Mouse (Mus musculus): ENCODE results near the gene Tprn. TPM values are rescaled to one million over a fixed set of nuclear protein-coding genes. Genes with fewer than 3 reads are reported as not detected.
"Not testable (repeated sequence)": the region's sequence is repeated elsewhere in the genome, so short reads cannot be mapped to it uniquely, and the experiment has no call there.

Tprn gene
- total RNA-seq, 2 experiments from 2014 or later: 0.26 to 1.5 TPM

DNA sequence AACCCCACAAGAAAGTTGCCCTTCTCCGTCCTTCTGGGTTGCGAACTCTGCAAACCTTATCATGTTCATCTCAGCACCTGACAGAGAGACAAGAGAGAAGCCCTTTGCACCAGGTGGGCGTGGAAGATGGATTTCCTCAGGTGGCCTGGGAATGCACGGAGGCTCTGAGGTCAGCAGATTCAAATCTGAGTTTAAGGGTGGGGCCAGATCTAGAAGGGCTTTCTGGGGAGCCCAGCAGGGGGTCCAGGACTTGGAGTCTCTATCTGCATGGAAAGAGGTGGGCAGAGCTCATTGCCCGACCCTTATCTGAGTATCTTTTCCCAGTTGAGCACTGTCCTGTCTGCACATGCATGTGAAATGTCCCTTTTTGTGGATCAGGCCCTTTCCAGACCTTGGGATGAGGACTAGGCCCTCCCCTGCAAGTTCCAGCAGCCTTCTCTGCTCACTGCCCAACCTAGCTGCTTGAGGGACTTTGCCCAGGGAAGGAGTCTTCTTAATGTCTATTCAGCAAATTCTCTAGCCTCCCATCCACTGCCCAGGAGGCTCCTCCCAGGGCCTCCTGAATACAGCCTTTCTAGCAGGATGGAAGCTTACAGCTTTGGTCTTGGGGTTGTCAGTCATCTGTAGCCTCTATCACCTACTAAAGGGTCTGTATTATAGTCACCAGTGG lies 27.7 kb upstream of the Tprn start:
- no peak for ATAC-seq (replicated peaks; ENCODE audit: low FRiP score, poor library complexity, severe bottlenecking)

DNA sequence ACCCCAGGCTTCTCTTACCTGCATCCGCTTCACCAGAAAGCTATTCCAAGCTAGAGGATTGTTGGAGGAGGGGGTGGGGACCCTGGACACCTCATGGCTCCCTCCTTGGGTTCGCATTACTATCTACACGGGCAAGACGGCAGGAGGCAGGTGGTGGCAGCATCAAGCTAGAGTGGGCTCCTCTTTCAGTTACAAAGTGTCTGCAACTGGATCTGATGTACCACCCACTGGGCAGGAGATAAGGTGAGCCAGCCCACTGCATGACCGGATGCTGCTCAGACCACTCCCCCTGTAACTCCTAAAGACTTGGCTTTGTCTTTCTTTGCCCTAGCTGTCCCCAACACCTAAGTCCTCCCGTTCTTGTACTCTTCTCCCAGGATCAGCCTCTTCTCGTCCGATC lies 25.8 kb upstream of the Tprn start, which contains the start of gene Rnf224:
Rnf224 (minus strand) TSS at position 174 of the 400 bp plus-strand sequence.
- no peak for ATAC-seq (replicated peaks; ENCODE audit: low FRiP score, poor library complexity, severe bottlenecking)

DNA sequence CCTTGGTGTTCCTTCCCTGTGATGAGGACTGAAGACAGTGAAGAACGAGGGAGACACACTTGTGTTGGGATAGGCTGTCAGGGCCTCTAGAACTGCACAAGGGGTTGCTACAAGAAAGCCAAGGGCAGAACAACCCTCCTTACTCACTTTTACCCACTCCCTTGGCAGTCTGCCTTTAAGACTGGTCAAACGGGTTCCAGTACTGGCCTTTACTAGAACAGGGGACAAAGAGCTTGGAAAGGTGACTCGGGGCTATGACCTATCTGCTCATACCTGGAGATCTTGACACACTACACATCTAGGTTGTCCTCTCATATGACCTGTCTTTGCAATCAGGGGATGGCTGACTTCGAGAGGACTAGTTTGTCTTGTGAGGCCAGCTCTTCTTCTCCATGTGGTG lies 24.9 kb upstream of the Tprn start:
- no peak for ATAC-seq (replicated peaks; ENCODE audit: low FRiP score, poor library complexity, severe bottlenecking)

DNA sequence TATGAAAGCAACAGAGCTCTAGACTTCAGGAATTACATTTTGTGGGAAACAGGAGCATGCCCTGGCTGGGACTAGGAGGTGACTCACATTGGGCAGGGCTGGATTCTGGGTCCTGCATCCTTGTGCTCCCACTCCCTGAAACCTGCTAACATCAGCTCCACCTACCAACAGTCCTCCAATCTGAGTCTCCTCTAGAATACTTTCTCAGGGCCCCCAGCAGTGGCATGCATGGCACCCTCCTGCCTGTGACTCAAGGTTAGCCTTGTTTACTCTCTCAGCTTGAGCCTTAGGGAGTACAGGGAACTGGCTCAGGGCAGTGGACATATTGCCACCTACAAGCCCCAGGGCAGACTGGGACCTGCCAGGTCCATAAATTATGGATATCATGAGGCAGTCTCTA lies 24.3 kb upstream of the Tprn start:
- ATAC-seq (replicated peaks; ENCODE audit: low FRiP score, poor library complexity, severe bottlenecking): no peak

DNA sequence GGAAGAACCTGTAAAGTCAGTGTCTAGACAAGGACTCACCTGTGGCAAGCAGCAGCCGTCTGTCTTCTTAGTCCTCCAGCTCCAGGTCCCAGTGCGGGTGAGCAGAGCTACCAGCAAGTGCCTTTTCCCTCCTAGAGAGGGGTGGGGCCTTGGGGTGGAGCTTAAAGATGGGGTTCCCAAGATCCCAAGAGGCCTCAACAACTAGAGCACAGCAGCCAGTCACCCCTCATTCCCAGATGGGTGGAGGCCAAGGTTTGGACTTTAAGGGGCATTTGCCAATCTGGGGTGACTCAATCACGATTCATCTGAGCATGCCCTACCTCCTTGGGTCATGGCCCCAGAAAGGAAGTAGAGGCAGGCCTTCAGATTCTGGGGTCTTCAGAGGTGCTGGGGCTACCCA lies 22.7 kb upstream of the Tprn start:
- no peak for ATAC-seq (replicated peaks; ENCODE audit: low FRiP score, poor library complexity, severe bottlenecking)

DNA sequence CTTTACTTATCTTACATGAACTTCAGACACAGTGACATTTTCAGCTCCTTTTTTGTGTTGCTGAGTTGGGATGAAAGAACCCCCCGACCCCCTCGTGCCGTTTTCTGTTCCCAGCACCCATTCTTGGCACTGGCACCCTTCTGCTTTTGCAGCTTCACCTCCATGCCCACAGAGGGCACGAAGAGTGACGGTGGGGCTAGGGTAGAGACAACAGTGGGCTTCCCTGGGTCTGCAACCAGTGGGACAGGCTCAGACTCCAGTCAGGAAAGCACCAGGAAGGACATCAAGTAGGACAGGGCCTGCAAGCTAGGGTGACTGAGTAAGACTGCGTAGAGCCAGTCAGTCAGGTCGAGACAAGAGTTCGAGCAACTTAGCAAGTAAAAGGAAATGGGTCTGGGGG lies 22.1 kb upstream of the Tprn start:
- ATAC-seq (replicated peaks; ENCODE audit: low FRiP score, poor library complexity, severe bottlenecking): no peak

DNA sequence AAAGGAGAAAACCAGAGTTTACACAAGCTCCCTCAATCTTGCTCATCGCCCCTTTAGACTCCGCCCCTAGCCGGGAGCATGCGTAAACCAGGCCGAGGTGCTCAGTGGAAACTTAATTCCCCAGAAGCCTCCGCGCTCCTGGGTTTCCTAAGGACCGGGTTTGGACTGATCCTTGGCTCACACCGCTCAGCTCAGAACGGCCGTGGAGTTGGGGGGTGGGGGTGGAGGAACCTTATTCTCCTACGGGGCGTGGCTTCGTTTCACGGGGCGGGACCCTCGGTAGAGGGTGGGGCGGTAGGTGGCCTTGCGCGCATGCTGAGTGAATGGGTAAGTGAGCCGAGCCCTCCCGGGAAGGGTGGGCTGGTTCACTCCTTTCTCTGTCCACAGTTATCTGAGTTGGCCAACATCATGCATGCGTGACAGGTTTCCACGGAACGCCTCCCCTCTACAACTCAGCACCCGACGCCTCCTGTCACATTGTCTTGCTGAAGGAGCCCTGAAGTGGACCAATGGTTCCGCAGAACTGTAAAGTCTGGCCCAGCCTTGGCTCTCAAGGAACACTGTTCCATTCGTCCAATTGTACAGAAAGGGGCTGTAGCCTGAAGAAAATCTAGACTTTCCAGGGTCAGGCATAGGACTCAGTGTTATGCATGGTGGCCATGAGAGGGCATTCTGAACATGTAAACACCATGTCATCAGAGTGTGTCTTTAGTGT lies 21.5 kb upstream of the Tprn start:
- ATAC-seq (replicated peaks; ENCODE audit: low FRiP score, poor library complexity, severe bottlenecking): no peak

DNA sequence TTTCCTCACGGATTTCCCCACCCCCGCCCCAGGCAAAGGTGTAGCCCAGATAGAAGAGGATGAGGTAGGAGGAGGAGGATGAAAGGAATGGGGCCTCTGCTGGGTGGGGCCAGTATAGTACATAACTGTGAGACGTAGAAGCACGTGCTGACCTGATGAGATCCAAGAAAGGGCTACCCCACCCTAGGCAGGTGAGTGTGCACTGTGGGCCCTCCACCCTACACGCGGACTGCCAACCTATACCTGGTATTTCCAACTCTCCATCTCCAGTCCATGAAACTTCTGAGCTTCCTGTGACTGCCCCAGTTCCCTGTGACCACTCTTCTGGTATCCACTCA lies 21.0 kb upstream of the Tprn start:
- no peak for ATAC-seq (replicated peaks; ENCODE audit: low FRiP score, poor library complexity, severe bottlenecking)

DNA sequence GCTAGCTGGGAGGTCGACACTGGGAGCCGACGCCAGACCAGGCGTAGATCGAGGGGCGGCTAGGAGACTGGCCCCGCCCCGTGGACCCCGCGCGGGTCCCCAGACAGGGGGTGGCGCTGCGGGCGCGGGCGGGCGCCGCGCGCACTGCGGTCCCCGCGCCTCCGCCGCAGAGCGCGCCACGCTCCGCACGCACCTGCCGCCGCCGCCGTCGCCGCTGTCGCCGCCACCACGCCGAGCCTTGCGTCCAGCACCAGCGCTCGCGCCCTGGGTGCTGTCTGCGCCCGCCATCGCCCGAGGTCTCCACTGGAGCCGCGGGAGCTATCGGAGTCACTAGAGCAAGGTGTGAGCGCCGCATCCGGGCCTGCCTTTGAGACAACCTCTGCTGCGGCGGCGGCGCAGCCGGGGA lies 20.3 kb upstream of the Tprn start, which contains the start of the genes Rnf208 and Cysrt1:
Rnf208 (plus strand) TSS at position 155 of the 406 bp plus-strand sequence.
Cysrt1 (minus strand) TSS at position 352 of the 406 bp plus-strand sequence.
- no peak for ATAC-seq (replicated peaks; ENCODE audit: low FRiP score, poor library complexity, severe bottlenecking)

DNA sequence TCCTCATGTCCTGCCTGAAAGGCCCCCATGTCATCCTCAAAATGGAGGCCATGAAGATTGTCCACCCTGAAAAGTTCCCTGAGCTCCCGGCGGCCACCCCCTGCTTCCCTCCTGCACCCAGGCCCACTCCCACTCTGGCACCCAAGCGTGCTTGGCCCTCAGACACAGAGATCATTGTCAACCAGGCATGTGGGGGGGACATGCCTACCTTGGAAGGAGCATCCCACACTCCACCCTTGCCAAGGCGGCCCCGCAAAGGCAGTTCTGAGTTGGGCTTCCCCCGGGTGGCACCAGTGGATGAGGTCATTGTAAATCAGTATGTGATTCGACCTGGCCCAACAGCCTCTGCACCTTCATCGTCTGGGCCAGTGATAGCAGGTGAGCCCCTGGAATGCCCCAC lies 19.1 kb upstream of the Tprn start:
- no peak for ATAC-seq (replicated peaks; ENCODE audit: low FRiP score, poor library complexity, severe bottlenecking)

DNA sequence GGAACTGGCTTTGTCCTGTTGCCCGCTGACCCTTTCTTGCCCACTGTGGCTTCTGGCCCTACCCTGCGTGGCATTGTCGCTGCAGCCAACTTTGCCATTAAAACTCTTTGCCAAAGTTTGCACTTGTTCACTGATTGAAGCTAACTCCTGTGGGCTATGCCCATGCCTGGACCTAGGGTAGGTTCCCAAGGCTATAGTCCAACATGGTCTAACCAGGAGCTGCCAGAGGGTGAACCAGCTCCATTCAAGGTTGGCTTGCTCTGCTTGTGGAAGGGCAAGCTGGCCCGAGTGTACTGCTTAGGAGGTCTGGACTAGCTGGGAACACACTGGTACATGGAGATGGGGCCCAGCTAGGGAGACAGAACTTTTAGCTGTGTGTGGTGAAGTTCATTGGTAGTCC lies 18.3 kb upstream of the Tprn start:
- no peak for ATAC-seq (replicated peaks; ENCODE audit: low FRiP score, poor library complexity, severe bottlenecking)

DNA sequence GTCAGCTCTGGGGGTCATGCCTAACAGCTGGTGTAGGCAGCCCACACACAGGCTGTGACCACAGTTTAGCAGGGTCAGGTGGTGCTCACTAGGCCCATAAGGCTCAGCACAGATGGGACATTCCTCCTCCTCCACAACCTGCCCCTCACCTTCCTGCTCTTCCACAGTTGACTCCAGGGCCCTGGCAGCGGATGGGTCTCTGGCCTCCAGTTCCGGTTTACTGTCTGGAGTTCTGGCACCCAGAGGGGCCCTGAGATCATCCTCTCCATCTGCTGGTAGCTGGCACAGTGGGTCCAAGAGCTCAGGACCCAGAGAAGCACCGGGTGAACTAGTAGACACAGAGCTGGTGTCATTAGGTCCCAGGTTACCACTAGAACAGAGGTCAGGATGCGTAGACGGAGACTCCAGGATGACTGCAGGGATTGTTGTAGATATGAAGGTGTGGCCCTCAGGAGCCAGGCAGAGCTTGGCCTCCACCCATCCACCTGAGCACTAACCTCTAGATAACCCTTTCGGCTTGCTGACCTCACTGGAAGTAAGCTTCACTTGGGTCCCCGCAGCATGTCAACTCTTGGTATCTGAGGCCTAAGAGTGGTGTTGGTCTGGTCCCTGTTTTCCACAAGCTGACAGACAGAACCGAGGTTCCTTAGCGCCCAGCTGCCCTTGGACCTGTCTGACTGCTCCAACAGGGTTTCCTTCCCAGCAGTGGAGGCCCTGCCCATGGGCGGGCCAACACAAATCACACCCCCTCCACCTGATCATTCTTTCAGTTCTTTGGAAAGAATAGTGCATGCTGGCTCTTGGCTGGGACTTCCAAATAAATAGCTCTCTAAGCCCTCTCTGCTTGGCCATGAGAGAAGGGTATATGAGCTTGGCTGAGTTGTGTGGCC lies 16.0 kb upstream of the Tprn start, which contains the start of gene AL732309.1:
AL732309.1 (minus strand) TSS at position 681 of the 890 bp plus-strand sequence.
- no peak for ATAC-seq (replicated peaks; ENCODE audit: low FRiP score, poor library complexity, severe bottlenecking)

DNA sequence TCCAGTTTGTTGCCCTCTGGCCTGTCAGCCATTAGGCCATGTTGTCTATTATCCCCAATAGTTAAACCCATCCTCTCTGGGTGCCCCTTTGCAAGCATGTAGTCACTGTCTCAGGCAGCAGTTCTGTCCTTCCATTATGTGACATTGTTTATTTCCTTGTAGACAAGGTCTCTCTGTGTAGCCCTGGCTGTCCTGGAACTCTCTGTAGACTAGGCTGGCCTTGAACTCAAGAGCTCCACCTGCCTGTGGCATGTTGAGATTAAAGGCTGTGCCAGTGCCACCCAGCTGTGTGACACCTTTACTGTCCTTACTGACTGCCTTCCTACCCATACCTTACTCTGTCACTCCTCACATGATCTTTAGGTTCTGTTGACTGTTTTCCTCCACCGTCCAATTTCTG lies 10.1 kb upstream of the Tprn start:
- ATAC-seq (replicated peaks; ENCODE audit: low FRiP score, poor library complexity, severe bottlenecking): no peak

DNA sequence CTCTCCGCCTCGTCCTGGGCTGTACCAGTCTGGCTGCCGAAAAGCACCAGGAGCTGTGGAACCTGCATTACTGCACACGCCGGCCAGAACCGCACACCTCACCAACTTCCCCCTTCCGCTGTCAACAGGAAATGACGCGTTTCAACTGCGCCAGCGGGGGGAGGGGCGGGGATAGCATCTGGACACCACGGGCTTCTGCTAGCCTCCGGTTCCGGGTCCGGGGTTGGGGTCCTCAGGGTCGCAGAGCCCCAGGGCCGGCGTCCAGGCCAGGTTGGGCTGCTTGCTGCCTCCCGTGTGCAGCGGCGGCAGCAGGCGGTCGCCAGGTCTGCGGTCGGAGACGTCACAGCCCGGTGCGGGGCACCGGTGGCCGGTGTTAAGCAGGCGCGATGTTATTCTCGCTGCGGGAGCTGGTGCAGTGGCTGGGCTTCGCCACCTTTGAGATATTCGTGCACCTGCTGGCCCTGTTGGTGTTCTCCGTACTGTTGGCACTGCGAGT lies 7.1 kb upstream of the Tprn start, which contains the start of gene Tmem203:
Tmem203 (plus strand) TSS at position 156 of the 496 bp plus-strand sequence.
- ATAC-seq (replicated peaks; ENCODE audit: low FRiP score, poor library complexity, severe bottlenecking): peak; percentile 91

DNA sequence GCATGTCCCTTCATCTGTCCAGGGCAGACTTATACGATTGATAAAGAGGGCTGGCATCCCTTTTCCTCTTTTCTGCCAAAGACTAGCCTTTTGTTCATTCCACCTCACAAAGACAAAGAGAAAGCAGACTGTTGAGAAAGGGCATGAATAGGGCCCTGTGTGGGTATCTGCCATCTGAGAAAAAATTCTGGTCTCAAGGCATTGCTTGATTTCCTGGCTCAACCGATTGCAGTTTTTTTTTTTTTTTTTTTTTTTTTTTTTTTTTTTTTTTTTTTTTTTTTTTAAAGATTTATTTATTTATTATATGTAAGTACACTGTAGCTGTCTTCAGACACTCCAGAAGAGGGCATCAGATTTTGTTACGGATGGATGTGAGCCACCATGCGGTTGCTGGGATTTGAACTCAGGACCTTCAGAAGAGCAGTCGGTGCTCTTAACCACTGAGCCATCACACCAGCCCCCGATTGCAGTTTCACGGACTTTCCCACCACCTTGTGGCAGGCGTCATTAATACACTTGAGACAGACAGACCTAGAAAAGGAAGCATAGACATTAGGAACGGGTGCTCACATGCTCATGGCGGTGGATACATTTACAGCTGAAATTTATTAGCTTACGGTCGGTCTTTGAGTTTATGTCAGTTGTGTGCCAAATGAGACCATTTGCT lies 5.8 kb upstream of the Tprn start:
- not testable (repeated sequence) for ATAC-seq (replicated peaks; ENCODE audit: low FRiP score, poor library complexity, severe bottlenecking)

DNA sequence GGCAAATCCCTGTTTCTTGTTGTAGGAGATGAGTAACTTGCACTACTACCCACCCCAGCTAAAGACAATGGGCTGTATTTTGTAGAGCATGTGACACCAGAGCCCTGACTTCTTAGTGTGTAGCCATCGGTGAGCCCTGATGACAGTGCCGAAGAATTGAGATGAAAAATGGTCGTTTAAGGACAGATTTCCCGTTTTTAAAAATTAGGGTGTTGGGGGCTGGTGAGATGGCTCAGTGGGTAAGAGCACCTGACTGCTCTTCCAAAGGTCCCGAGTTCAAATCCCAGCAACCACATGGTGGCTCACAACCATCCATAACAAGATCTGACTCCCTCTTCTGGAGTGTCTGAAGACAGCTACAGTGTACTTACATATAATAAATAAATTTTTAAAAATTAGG lies 5.2 kb upstream of the Tprn start:
- not testable (repeated sequence) for ATAC-seq (replicated peaks; ENCODE audit: low FRiP score, poor library complexity, severe bottlenecking)

DNA sequence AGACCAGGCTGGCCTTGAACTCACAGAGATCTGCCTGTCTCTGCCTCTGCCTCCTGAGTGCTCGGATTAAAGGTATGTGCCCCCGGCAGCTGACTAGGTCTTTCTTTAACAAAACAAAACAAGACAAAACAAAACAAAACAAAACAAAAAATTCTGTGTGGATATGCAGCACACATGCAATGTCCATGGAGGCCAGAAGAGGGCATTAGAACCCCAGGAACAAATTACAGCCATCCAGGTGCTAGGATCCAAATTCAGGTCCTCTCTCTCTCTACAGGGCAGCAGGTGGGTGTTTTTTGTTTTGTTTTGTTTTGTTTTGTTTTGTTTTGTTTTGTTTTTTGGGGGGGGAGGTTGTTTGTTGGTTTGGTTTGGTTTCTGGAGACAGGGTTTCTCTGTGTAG lies 3.5 kb upstream of the Tprn start:
- no peak for ATAC-seq (replicated peaks; ENCODE audit: low FRiP score, poor library complexity, severe bottlenecking)

DNA sequence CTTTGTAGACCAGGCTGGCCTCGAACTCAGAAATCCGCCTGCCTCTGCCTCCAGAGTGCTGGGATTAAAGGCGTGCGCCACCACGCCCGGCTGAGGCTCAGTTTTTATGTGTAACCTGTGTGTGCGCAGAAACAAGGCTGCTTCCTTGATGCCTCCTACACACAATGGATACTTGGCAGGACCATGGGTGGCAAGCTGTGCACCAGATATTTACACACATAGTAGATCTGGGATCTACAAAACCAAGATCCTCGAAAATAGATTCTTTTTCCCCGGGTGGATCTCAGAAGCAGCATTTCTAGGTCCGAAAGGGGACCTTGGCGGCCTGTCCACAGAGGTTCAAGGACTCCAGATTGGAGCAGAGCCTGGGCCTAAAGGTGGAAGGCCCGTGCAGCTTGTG lies 548 bp upstream of the Tprn start:
- ATAC-seq (replicated peaks; ENCODE audit: low FRiP score, poor library complexity, severe bottlenecking): peak; percentile 12

DNA sequence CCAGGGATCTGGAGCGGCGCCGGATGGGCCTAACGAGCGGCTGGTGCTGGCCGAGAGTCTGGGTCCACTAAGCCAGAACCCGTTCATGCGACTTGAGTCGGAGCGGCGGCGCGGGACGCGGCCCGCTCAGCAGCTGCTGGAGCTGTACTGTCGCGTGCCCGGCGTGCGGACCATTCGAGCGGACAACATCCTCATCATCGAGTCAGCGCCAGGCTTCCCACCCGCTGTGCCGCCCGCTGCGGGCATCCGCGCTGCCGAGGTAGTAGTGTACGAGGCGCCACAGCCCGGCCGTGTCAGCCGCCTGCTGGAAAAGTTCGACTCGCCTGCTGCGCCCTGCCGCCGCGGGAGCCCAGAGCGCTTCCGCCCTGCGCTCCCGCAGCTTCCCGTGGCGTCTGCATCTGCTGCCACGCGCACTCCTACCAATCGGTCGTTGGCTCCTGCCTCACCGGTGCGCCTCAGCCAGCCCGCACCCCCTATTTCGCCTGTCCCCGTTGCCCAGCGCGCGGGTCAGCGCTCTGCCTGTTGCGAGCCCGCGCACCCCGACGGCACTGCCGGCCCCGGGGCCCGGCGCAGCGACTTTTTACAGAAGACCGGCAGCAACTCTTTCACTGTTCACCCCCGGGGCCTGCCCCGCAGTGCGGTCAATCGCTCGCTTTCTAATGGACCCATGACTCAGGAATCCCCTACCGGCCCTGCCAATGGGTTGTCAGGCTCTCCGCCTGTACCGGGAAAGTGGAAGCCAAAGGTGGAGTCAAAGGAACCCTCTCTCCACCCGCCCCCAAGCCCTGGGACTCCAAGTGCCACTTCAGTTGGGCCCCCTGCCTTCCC lies 591 bp downstream of the Tprn start:
- ATAC-seq (replicated peaks; ENCODE audit: low FRiP score, poor library complexity, severe bottlenecking): no peak; the same call in 1 of the 2 replicates
